Mouse (Mus musculus) MEL (cell line): ENCODE data around the gene Slc30a9. TPM values are rescaled to one million over a fixed set of nuclear protein-coding genes. Genes with fewer than 3 reads are reported as not detected.

ENCODE experiments used
- DNase-seq: peaks from one replicate; pipeline ENCODE4 v3.0.0; 2011; ENCODE audit warnings: low read depth, low spot score
- H3K27ac ChIP-seq: 2 replicates; pipeline ENCODE4 v1.5.1; 2012; ENCODE audit warnings: low read depth, mild to moderate bottlenecking, control low read depth, low read length, moderate library complexity; ENCODE audit not compliant: control insufficient read depth
- H3K27me3 ChIP-seq, 2 experiments: fragments of 150-350 bp in 1 of 2; sonication (generic) in 1 of 2; 2 replicates each; pipeline ENCODE4 v1.6.1; 2012; ENCODE audit warnings: low read length in 2 of 2, mild to moderate bottlenecking in 2 of 2, improper control_type of control experiment in 1 of 2, moderate library complexity in 1 of 2; ENCODE audit not compliant: insufficient read depth in 2 of 2, control insufficient read depth in 1 of 2
- H3K36me3 ChIP-seq, 2 experiments: 2 replicates each; pipeline ENCODE4 v1.6.1; 2012 to 2014; ENCODE audit warnings: low read length in 2 of 2, improper control_type of control experiment in 1 of 2, inconsistent platforms in 1 of 2, mild to moderate bottlenecking in 1 of 2; ENCODE audit not compliant: insufficient read depth in 2 of 2, control insufficient read depth in 1 of 2
- H3K4me1 ChIP-seq, 2 experiments: fragments of 150-350 bp in 1 of 2; sonication (generic) in 1 of 2; 2 replicates each; pipeline ENCODE4 v1.6.1; 2012; ENCODE audit warnings: low read length in 2 of 2, improper control_type of control experiment in 1 of 2, mild to moderate bottlenecking in 1 of 2; ENCODE audit not compliant: insufficient read depth in 2 of 2, control insufficient read depth in 1 of 2
- H3K4me3 ChIP-seq, 2 experiments: fragments of 150-350 bp in 1 of 2; sonication (generic) in 1 of 2; 2 replicates each; pipeline ENCODE4 v1.5.1; 2012; ENCODE audit warnings: low read depth in 2 of 2, low read length in 2 of 2, mild to moderate bottlenecking in 2 of 2, moderate library complexity in 2 of 2, control low read depth in 1 of 2, improper control_type of control experiment in 1 of 2; ENCODE audit not compliant: control insufficient read depth in 1 of 2, insufficient read depth in 1 of 2
- H3K79me2 ChIP-seq: 2 replicates; pipeline ENCODE4 v1.6.1; 2012; ENCODE audit warnings: mild to moderate bottlenecking, low read length, moderate library complexity; ENCODE audit not compliant: control insufficient read depth, poor library complexity, insufficient read depth
- H3K9ac ChIP-seq: 2 replicates; pipeline ENCODE4 v1.6.1; 2012; ENCODE audit warnings: low read depth, mild to moderate bottlenecking, control low read depth, low read length, moderate library complexity; ENCODE audit not compliant: control insufficient read depth, poor library complexity, severe bottlenecking
- H3K9me3 ChIP-seq: fragments of 150-350 bp; sonication (generic); replicated peaks from 2 replicates; pipeline ENCODE4 v1.6.1; 2012; ENCODE audit warnings: mild to moderate bottlenecking, low read length, improper control_type of control experiment, moderate library complexity; ENCODE audit not compliant: insufficient read depth
- CTCF ChIP-seq, 3 experiments: IDR thresholded peaks in 2 of 3; conservative IDR thresholded peaks in 1 of 3; 2 replicates each; pipeline ENCODE4 v1.5.1; 2011 to 2012; ENCODE audit warnings: low read length in 3 of 3, low read depth in 2 of 3, mild to moderate bottlenecking in 2 of 3, improper control_type of control experiment in 1 of 3, inconsistent platforms in 1 of 3, mixed read lengths in 1 of 3, moderate library complexity in 1 of 3; ENCODE audit not compliant: control insufficient read depth in 1 of 3, insufficient read depth in 1 of 3, poor library complexity in 1 of 3, severe bottlenecking in 1 of 3
- HCFC1 ChIP-seq: IDR thresholded peaks from 2 replicates; pipeline ENCODE4 v1.6.1; 2012; ENCODE audit warnings: low read depth, mild to moderate bottlenecking, inconsistent platforms, low read length, improper control_type of control experiment, moderate library complexity
- KAT2A ChIP-seq: conservative IDR thresholded peaks from 2 replicates; pipeline ENCODE4 v1.6.1; 2012; ENCODE audit warnings: low read depth, low read length, improper control_type of control experiment, inconsistent platforms
- MAX ChIP-seq: IDR thresholded peaks from 2 replicates; pipeline ENCODE4 v1.6.1; 2011; ENCODE audit warnings: low read length, improper control_type of control experiment
- MXI1 ChIP-seq: IDR thresholded peaks from 2 replicates; pipeline ENCODE4 v1.6.1; 2011; ENCODE audit warnings: mild to moderate bottlenecking, low read depth, low read length, improper control_type of control experiment
- MYC ChIP-seq: IDR thresholded peaks from 2 replicates; pipeline ENCODE4 v1.6.1; 2011; ENCODE audit warnings: low read depth, mild to moderate bottlenecking, low read length, improper control_type of control experiment, moderate library complexity
- RAD21 ChIP-seq: IDR thresholded peaks from 2 replicates; pipeline ENCODE4 v1.6.1; 2011; ENCODE audit warnings: mild to moderate bottlenecking, low read depth, low read length, improper control_type of control experiment
- RCOR1 ChIP-seq: IDR thresholded peaks from 2 replicates; pipeline ENCODE4 v1.6.1; 2012; ENCODE audit warnings: low read depth, mild to moderate bottlenecking, inconsistent platforms, low read length, improper control_type of control experiment
- SIN3A ChIP-seq: IDR thresholded peaks from 2 replicates; pipeline ENCODE4 v1.6.1; 2012; ENCODE audit warnings: low read length, improper control_type of control experiment, inconsistent platforms
- SMC3 ChIP-seq: IDR thresholded peaks from 2 replicates; pipeline ENCODE4 v1.6.1; 2011; ENCODE audit warnings: low read depth, low read length, improper control_type of control experiment
- TAL1 ChIP-seq: IDR thresholded peaks from 2 replicates; pipeline ENCODE4 v1.6.1; 2012; ENCODE audit warnings: mild to moderate bottlenecking, inconsistent platforms, low read length, moderate library complexity, mixed read lengths
- UBTF ChIP-seq: IDR thresholded peaks from 2 replicates; pipeline ENCODE4 v1.6.1; 2012; ENCODE audit warnings: low read depth, mild to moderate bottlenecking, inconsistent platforms, low read length, improper control_type of control experiment, moderate library complexity, borderline replicate concordance; ENCODE audit not compliant: insufficient read depth
- USF1 ChIP-seq: IDR thresholded peaks from 2 replicates; pipeline ENCODE4 v1.6.1; 2014; ENCODE audit warnings: low read depth, mild to moderate bottlenecking, inconsistent platforms, low read length, improper control_type of control experiment, moderate library complexity
- USF2 ChIP-seq, 2 experiments: IDR thresholded peaks; 2 replicates each; pipeline ENCODE4 v1.6.1; 2011 to 2012; ENCODE audit warnings: improper control_type of control experiment in 2 of 2, low read length in 2 of 2, borderline replicate concordance in 1 of 2, inconsistent platforms in 1 of 2, low read depth in 1 of 2, mild to moderate bottlenecking in 1 of 2; ENCODE audit not compliant: insufficient read depth in 1 of 2
- ZC3H11A ChIP-seq: IDR thresholded peaks from 2 replicates; pipeline ENCODE4 v1.6.1; 2012; ENCODE audit warnings: low read depth, mild to moderate bottlenecking, inconsistent platforms, low read length, improper control_type of control experiment
- ZKSCAN1 ChIP-seq: IDR thresholded peaks from 2 replicates; pipeline ENCODE4 v1.6.1; 2012; ENCODE audit warnings: low read depth, mild to moderate bottlenecking, inconsistent platforms, low read length, improper control_type of control experiment, moderate library complexity
- ZMIZ1 ChIP-seq: IDR thresholded peaks from 2 replicates; pipeline ENCODE4 v1.6.1; 2012; ENCODE audit warnings: low read depth, mild to moderate bottlenecking, inconsistent platforms, low read length, improper control_type of control experiment, moderate library complexity
- polyA plus RNA-seq, 2 experiments: library from polyadenylated mRNA; stranded (reverse) in 1 of 2; unstranded in 1 of 2; fragments of >175 nt in 1 of 2; fragments of >200 nt in 1 of 2; gene quantifications; 2 replicates each; pipeline versions ENCODE4 v1.2.1 to v1.2.4; 2012; ENCODE audit warnings: low replicate concordance in 2 of 2, low read depth in 1 of 2; ENCODE audit not compliant: insufficient read length in 2 of 2, insufficient read depth in 1 of 2, missing spikeins in 1 of 2
- total RNA-seq: library from RNA; depleted of rRNA; stranded (reverse); fragments of 300-350 nt; gene quantifications from 2 replicates; pipeline ENCODE4 v1.2.3, GENCODE M21; 2012

Slc30a9 gene
- total and polyA plus RNA-seq, 3 experiments: 20.2 to 284 (median 37.6) TPM

DNA sequence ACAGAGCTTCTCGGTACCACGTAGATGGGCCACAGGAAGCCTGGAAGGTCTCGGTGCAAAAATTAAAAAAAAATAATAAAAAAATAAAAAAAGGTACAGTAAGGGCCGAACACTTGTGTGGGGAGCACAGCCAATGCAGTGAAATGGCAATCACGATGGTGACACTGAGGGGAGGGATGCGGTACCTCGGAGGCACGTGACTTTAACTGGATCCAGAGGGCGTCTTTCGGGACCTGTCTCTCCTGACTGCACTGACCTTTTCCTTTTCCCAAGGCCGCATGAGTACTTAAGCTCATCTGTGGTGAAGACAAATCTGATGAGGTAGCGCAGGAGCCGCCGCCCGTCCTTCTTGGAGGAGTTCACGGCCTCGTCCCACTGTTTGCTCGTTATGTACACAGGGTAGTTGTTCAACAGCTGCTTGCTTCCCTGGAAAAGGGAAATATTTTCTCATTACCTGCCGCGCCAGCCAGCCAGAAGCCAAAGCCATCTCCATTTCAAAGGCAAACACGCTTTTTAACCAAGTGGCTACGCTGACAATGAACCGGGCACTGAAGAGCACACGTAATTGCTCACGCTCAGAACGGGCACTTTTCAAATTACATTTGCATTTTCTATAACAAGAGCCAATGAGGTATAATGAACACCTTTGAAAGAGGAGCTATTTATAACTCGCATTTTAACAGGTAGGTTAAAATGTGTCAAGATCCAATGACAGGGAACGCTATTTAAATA, 93.3 kb downstream of the Slc30a9 start:
- Histone ChIP-seq H3K27ac (no peak overlapping the region), H3K27me3 (no peaks in the 10 kb centered on the region), H3K79me2 (no peaks in the 10 kb centered on the region), H3K4me1 (no peaks in the 10 kb centered on the region), H3K4me3 (no peak overlapping the region), H3K9me3 (no peaks in the 10 kb centered on the region), H3K9ac (no peak overlapping the region), H3K36me3 (no peaks in the 10 kb centered on the region)
- no peak for DNase-seq
- TF ChIP-seq CTCF (IDR thresholded peaks at IDR 0.05 in 2 of 3, conservative IDR thresholded peaks at IDR 0.05 in 1 of 3; ENCODE audit: control insufficient read depth in 1 of 3, insufficient read depth in 1 of 3, low read depth in 2 of 3, low read length in 3 of 3, poor library complexity in 1 of 3, severe bottlenecking in 1 of 3): no peak
- no peak for TF ChIP-seq USF1
- no peak for TF ChIP-seq MXI1
- TF ChIP-seq RAD21: no peak

DNA sequence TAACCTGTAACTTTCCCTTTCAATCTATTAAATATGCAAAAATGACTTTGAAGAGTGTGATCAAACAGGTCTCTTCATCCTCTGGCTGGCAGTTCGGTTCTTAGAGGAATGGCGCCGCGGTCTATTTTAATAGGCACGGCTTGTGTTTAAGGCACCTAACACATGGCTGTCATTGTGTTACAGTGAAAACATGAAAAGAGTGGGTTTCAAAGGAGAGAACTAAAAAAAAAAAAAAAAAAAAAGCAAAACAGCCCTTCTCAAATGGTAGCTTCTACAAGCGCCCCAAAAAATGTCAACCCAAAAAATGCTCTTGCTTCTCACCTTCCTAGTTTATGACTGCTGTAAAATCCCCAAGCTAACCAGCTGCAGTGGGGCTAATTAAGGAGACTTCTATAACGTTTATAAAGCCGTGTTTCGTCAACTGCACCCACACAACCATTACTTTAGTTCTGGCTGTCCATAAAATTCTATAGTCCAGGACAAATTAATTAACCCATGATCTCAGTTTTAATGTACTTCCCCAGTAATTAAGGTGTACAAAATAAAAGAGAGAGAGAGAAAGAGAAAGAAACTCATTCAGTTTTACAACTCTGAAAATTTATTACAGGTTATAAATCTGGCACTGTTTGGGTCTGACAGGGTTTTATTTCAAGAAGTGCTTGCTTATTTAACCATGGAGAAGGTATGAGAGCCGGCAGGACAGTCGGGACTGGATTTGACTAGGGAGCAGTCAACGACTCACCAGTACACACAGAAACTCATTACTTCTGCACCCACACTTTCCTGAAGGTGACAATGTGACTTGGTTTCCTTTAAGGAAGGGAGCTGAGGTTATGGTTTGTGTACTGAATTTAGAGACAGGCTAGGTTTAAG, 94.1 kb downstream of the Slc30a9 start:
- Histone ChIP-seq H3K27me3 (no peaks in the 10 kb centered on the region), H3K9me3 (no peaks in the 10 kb centered on the region), H3K79me2 (no peaks in the 10 kb centered on the region), H3K4me1 (no peaks in the 10 kb centered on the region), H3K36me3 (no peaks in the 10 kb centered on the region), H3K9ac (no peak overlapping the region), H3K4me3 (no peak overlapping the region), H3K27ac (no peak overlapping the region)
- TF ChIP-seq CTCF (IDR thresholded peaks at IDR 0.05 in 2 of 3, conservative IDR thresholded peaks at IDR 0.05 in 1 of 3; ENCODE audit: control insufficient read depth in 1 of 3, insufficient read depth in 1 of 3, low read depth in 2 of 3, low read length in 3 of 3, poor library complexity in 1 of 3, severe bottlenecking in 1 of 3): no peak
- TF ChIP-seq MAX: no peak
- no peak for TF ChIP-seq ZC3H11A
- TF ChIP-seq MYC: no peak
- DNase-seq: no peak

- no peaks in the 10 kb centered on the region for H3K79me2 ChIP-seq
- no peaks in the 10 kb centered on the region for H3K4me1 ChIP-seq
- H3K9ac ChIP-seq: no peak overlapping the region
- H3K36me3 ChIP-seq: no peaks in the 10 kb centered on the region
- H3K4me3 ChIP-seq: no peak overlapping the region
- H3K9me3 ChIP-seq: no peaks in the 10 kb centered on the region
- no peak for DNase-seq
- TF ChIP-seq UBTF (no peak), USF1 (no peak), HCFC1 (no peak), ZKSCAN1 (no peak), RCOR1 (no peak), RAD21 (no peak), USF2 (IDR thresholded peaks at IDR 0.05; ENCODE audit: borderline replicate concordance in 1 of 2, insufficient read depth in 1 of 2, low read depth in 1 of 2, low read length in 2 of 2) (no peak), SMC3 (no peak), TAL1 (no peak), CTCF (IDR thresholded peaks at IDR 0.05 in 2 of 3, conservative IDR thresholded peaks at IDR 0.05 in 1 of 3; ENCODE audit: control insufficient read depth in 1 of 3, insufficient read depth in 1 of 3, low read depth in 2 of 3, low read length in 3 of 3, poor library complexity in 1 of 3, severe bottlenecking in 1 of 3) (no peak), SIN3A (no peak), ZMIZ1 (no peak), KAT2A (no peak)
- no peaks in the 10 kb centered on the region for H3K27me3 ChIP-seq
- H3K27ac ChIP-seq: no peak overlapping the region
Observed at GRCm38 (mm10) chr5:67401612-67402011, 94.9 kb downstream of the Slc30a9 start.
